Mouse (Mus musculus) right cerebral cortex, adult 2 months (tissue): Measurements from ENCODE around the gene Ncapd3.
A peak's percentile ranks its signal among the peaks of the same experiment; 100 is the strongest.

Source experiments
- DNase-seq, 2 experiments: peaks; one replicate each; pipeline ENCODE4 v3.0.0; 2021 to 2022; ENCODE audit warnings: low spot score in 2 of 2

Gene Ncapd3

DNA sequence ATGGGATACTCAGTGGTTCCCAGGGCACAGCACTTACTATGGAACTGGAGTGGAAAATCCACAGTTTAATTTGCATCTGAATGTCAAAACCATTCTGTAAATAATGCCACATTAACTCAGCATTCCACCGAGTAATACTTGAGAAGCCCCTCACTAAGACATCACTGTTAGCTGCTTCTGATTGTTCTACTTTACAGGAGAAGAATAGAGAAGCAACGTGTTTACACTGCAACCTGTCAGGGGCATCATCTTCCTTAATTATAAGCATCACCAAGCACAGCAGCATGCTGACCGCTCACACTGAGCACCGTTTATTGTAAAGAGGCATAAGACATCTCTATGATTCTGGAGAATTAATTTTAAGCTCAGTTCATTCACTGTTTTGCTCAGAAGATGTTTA, 93.0 kb downstream of the Ncapd3 start:
- no peak for DNase-seq

DNA sequence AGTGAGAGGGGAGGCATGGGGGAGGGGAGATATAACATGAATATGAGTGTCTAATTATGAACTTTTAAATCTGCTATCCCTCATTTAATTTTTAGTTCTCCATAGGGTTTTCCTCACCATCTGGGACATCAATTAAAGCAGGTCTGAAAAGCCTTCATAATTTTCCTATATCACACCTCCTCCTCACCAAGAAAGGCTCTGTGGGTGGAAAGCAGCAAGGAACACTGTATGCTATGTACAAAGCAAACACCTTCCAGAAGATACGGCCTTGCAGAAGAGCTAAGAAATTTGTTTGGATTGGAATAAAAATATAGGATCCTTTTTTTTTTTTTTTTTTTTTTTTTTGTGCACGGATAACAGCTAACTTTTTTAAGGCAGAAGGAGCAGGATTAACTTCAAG, 94.0 kb downstream of the Ncapd3 start:
- peak; percentile 39 to 47 for DNase-seq

GRCm38 (mm10) chr9:27125450-27125849, 95.5 kb downstream of the Ncapd3 start:
- no peak for DNase-seq

DNA sequence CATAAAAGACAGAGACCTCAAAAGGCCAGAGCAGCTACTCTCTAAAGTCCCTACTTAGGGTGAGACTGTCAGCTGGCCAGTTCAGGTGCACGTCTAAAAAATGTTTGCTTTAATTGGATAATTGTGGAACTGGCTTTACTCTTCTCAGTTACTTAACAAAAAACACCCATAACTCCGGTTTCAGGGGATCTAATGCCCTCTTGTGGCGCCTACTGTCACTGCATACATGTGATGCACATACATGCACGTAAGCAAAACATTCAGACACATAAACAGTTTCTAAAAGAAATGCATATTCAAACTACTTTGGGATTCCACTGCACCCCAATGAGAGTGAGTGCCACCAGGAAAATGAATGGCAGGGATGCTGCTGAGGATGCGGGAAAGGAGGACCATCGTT, 96.6 kb downstream of the Ncapd3 start:
- DNase-seq: no peak

DNA sequence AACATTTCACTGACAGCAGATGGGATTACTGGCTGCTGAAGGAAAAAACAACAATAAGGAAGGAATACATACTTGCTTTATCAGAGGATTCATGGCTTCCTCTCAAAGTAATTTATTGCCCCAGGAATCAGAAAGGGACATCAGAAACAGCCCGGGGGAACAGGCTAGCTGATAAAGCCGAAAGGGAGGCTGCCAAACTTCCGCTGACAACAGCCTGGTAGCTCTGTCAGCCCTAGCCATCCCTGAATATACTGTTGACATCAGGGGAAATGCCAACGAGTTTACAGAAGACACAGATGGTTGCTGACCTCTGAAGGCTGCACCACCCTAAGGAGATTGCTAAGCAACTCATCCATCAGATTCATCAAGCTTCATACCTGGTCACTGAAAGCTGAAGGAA, 98.7 kb downstream of the Ncapd3 start:
- no peak for DNase-seq

GRCm38 (mm10) chr9:27134410-27134809, 104.4 kb downstream of the Ncapd3 start:
- peak; percentile 70 to 82 for DNase-seq

DNA sequence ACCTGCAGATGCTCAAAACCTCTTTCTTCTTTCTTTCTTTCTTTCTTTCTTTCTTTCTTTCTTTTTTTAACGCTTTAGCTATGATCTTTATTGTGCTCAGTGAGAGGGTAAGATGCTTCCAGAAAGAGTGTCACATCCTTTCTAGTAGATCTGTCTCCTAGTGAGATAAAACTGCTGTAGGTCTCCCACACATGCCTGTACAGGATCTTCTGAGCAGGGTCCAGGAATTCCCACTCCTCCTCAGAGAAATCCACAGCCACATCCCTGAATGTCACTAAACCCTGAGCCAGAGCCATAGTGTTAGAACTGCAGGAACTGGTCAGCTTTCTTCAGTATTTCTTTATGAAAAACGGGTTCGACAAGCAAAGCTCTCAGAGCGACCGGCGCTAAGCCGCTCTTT, 105.4 kb downstream of the Ncapd3 start:
- DNase-seq: no peak

DNA sequence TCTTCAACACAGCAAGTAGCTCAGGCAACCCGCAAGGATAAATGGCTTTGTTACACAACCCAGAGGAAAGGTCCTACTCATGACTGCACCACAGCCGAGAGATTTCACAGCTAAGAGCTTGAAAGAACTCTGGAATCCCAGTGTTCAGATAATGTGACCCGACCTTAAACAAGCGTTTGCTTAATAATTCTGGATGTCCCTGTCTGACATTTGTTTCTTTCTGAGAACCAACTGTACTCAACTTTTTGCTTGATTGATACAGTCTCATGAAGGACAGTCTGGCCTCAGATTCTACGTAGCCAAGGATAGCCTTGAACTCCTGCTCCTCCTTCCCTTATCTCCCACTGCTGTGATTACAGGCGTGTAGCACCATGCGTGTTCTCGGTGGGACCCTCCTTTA, 106.7 kb downstream of the Ncapd3 start:
- DNase-seq: no peak

- DNase-seq: no peak
Observed at GRCm38 (mm10) chr9:27140432-27141065, 110.6 kb downstream of the Ncapd3 start.

DNA sequence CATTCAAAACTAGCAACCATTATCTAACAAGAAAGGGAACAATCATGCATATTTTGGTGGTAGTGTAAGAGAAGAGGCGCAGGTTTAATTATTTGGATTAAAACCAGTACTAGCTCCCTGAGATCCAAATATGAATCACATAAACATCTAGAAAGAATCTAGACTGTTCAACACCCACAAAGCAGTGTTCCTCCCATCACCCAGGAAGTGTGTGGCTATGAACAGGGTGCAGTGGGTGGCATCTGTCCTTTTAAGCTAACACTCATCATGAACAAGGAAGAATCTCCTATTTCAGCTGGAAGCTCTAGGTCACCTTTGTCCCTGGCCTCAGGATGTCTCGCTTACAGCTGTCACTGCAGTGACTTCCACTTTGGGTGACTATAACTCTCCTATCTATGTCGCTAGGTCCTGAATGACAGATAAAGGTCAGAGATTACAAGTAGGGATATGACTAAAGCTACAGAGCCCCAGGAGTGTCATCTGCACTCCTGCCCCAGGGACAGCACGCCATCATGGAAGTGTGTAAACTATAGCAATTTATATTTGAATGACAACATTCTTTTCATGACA, 114.4 kb downstream of the Ncapd3 start:
- DNase-seq: no peak
